Mouse (Mus musculus): ENCODE measurements around the gene Retreg1. TPM values are rescaled to one million over a fixed set of nuclear protein-coding genes. Genes with fewer than 3 reads are reported as not detected.

The Retreg1 gene
- polyA plus RNA-seq, 1 experiment, result 24.3 TPM

DNA sequence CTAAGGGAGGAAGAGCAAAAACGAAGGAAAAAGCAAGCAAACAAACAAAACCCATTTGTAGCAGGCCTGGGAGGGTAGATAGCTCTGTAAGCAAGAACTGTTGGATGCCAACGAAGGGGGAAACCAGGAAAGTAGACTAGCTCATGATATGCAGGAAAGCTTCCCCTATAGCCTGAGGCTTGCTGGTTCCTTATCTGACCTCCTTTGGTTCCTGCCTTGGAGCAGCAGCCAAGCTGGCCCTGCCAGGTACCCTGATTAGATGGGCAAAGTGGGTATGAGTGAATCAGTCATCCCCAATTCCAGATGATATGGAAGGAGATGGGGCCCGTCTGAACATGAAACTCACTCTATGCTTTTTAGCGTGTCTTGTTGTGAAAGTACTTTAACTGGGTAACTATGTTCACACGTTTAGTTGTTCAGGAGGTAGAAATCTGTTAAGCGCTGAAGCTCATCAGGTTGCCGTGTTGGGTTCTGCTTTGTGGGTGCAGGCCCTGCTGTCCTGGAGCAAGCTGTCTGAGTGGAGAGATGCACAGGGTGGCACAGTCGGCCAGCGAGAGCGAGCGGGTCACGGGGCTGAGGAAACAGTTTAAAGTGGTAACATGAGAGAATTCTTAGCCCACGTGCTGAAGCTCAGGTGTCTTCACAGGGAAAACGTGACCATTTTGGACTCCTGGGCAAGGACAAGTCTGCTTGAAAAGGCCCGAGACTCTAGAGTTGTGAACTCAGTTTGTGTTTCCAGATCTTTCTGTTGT is 100.6 kb downstream of the Retreg1 start:
- Histone ChIP-seq H3K4me3 (ENCODE audit: insufficient read depth, low read length) (no peak overlapping the region), H3K4me1 (ENCODE audit: control insufficient read depth, insufficient read depth, low read length) (no peaks in the 10 kb centered on the region), H3K27ac (ENCODE audit: insufficient read depth, low read length) (no peak overlapping the region)
- TF ChIP-seq CTCF (IDR thresholded peaks at IDR 0.05; ENCODE audit: extremely low read depth, insufficient read depth, low read length) (no peak), POLR2A (IDR thresholded peaks at IDR 0.05; ENCODE audit: extremely low read depth, insufficient read depth, low read length) (no peak)

DNA sequence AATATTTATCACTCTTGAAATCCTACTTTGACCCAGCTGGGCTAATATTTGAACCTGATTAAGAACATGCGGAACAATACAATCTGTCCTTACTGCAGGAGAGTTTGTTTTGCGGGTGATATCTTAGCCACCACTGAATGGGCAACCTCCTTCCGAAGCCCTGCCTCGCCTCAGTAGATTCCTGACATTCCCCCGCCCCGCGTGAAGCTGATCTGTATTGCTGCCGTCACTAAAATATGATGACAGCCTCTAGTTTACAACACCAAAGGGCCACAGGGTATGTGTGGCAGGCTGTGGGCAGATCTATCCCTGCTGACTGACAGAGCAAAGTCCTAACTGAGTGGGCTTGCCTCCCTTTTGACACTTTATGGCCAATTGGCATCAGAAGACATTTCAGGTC is 102.2 kb downstream of the Retreg1 start:
- no peak overlapping the region for H3K4me3 ChIP-seq (ENCODE audit: insufficient read depth, low read length)
- TF ChIP-seq CTCF (IDR thresholded peaks at IDR 0.05; ENCODE audit: extremely low read depth, insufficient read depth, low read length) (no peak), POLR2A (IDR thresholded peaks at IDR 0.05; ENCODE audit: extremely low read depth, insufficient read depth, low read length) (no peak)
- no peaks in the 10 kb centered on the region for H3K4me1 ChIP-seq (ENCODE audit: control insufficient read depth, insufficient read depth, low read length)
- no peak overlapping the region for H3K27ac ChIP-seq (ENCODE audit: insufficient read depth, low read length)

DNA sequence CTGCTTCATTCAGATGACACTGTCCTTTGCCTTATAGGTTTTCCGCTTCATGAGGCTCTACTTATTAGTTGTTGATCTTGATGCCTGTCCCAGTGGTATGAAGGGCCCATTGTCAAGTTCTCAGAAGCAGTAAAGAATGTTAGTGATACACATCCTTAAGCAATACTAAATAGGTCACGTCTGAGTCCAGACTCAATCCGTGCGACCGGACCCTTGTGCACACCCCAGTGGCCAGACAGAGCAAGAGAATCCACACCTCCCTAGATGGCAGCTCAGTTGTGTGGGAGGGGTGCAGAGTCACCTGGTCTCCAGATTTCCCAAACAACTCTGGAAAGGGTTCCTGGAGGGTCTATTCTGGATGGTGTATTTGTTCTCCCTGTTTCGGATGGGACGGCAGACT is 103.5 kb downstream of the Retreg1 start:
- TF ChIP-seq POLR2A (IDR thresholded peaks at IDR 0.05; ENCODE audit: extremely low read depth, insufficient read depth, low read length) (no peak), CTCF (IDR thresholded peaks at IDR 0.05; ENCODE audit: extremely low read depth, insufficient read depth, low read length) (no peak)

DNA sequence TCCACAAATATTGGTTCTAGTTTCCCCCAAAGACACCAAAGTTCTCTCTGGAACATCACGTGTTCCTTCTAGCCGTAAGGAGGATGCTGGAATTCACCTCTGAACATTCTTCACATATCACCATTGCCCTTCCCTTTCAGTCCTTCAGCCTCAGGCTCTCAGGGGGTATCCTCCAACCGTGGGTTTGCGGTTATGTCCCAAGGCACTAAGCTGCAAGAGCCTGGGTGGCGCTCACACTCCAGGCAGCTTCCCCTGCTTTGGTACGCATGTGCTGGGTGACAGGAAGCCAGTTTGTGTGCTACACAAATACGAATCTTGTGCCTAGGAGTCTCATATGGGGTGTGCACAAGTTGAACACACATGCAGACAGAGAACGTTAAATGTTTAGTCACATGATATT is 104.4 kb downstream of the Retreg1 start:
- Histone ChIP-seq H3K4me1 (ENCODE audit: control insufficient read depth, insufficient read depth, low read length) (no peaks in the 10 kb centered on the region), H3K27ac (ENCODE audit: insufficient read depth, low read length) (no peak overlapping the region), H3K4me3 (ENCODE audit: insufficient read depth, low read length) (no peak overlapping the region)
- TF ChIP-seq POLR2A (IDR thresholded peaks at IDR 0.05; ENCODE audit: extremely low read depth, insufficient read depth, low read length) (no peak), CTCF (IDR thresholded peaks at IDR 0.05; ENCODE audit: extremely low read depth, insufficient read depth, low read length) (no peak)

More for the DNA sequence above, 103.5 kb downstream of the Retreg1 start:
- Histone ChIP-seq H3K4me1 (ENCODE audit: control insufficient read depth, insufficient read depth, low read length) (no peaks in the 10 kb centered on the region), H3K27ac (ENCODE audit: insufficient read depth, low read length) (no peak overlapping the region), H3K4me3 (ENCODE audit: insufficient read depth, low read length) (no peak overlapping the region)

DNA sequence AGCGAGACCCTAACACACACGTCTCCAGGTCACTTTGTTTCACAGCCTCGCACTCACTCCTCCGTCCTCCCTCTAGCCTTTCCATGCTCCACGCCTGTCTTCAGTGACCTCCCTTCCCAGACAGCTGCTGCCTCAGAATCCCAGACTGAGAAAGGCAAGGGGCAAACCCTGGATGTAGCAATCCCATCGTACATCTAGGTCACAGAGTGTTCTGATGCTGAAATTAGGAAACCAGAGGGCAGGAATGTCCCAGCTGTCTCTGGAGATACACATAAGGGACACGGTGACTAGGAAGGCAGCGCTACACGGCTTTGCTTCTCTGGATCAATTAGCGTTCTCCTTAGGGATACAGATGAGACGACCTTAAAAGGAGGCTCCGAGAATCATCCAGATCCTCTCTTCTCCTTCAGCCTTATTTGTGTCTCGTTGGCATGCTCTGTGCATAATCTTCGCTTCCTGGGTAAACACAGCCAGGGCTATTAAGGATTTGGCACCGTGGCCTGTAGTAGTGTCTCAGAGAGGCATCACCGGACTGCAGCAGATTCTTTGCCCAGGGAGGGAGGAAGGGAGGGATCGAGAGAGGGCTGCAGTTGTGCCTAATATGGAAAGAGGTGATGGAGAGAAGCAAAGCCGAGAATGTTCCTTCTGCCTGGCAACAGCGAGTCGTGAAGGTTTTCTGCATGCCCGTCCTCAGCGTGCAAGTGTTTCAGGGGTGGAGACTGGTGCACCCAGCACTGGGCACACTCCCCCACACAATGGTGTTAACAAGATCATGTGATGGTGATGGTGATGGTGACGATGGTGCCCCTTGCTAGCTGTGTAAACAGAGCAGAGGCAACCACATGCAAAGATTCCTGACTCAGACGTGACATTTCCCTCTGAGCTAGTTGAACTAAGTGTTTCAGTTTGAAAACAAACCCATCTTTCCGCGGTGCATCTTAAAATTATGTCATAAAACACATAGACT is 105.6 kb downstream of the Retreg1 start:
- no peaks in the 10 kb centered on the region for H3K4me1 ChIP-seq (ENCODE audit: control insufficient read depth, insufficient read depth, low read length)
- no peak for TF ChIP-seq POLR2A (IDR thresholded peaks at IDR 0.05; ENCODE audit: extremely low read depth, insufficient read depth, low read length)
- no peak for TF ChIP-seq CTCF (IDR thresholded peaks at IDR 0.05; ENCODE audit: extremely low read depth, insufficient read depth, low read length)

DNA sequence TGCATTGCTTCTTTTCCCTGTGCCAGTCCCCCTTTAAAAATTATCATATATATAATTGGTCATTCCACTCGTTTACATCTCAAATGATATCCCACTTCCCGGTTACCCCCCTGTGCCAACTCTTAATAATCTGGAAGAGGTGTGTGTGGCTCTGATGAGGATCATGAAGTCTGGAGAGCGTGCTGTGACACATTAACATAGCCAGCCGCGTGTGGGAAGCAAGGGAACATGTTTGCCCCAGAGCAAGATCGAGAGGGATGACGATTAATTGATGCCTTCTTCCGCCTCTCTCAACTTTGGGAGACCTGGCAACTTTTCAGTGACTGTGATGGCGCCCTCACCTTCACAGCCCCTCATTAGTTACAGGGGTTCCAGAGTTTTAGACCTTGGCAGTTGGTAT is 106.7 kb downstream of the Retreg1 start:
- TF ChIP-seq POLR2A (IDR thresholded peaks at IDR 0.05; ENCODE audit: extremely low read depth, insufficient read depth, low read length), result no peak
- TF ChIP-seq CTCF (IDR thresholded peaks at IDR 0.05; ENCODE audit: extremely low read depth, insufficient read depth, low read length), result no peak
- Histone ChIP-seq H3K4me3 (ENCODE audit: insufficient read depth, low read length) (no peak overlapping the region), H3K27ac (ENCODE audit: insufficient read depth, low read length) (no peak overlapping the region), H3K4me1 (ENCODE audit: control insufficient read depth, insufficient read depth, low read length) (no peaks in the 10 kb centered on the region)

More for the DNA sequence above, 105.6 kb downstream of the Retreg1 start:
- Histone ChIP-seq H3K4me3 (ENCODE audit: insufficient read depth, low read length) (no peak overlapping the region), H3K27ac (ENCODE audit: insufficient read depth, low read length) (no peak overlapping the region)

DNA sequence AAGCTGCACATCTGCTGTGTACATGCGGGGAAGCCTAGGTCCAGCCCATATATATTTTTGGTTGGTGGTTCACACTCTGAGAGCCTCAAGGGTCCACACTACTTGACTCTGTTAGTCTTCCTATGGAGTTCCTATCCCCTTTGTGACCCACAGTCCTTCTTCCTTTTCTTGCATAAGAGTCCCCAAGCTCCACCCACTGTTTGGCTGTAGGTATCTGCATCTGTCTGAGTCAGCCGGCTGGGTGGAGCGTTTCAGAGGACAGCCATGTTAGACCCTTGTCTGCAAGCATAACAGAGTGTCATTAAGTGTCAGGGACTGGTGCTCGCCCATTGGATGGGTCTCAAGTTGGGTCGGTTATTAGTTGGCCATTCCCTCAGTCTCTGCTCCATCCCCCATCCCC is 107.6 kb downstream of the Retreg1 start:
- no peak for TF ChIP-seq POLR2A (IDR thresholded peaks at IDR 0.05; ENCODE audit: extremely low read depth, insufficient read depth, low read length)
- TF ChIP-seq CTCF (IDR thresholded peaks at IDR 0.05; ENCODE audit: extremely low read depth, insufficient read depth, low read length), result no peak
- Histone ChIP-seq H3K27ac (ENCODE audit: insufficient read depth, low read length) (no peak overlapping the region), H3K4me3 (ENCODE audit: insufficient read depth, low read length) (no peak overlapping the region), H3K4me1 (ENCODE audit: control insufficient read depth, insufficient read depth, low read length) (no peaks in the 10 kb centered on the region)

DNA sequence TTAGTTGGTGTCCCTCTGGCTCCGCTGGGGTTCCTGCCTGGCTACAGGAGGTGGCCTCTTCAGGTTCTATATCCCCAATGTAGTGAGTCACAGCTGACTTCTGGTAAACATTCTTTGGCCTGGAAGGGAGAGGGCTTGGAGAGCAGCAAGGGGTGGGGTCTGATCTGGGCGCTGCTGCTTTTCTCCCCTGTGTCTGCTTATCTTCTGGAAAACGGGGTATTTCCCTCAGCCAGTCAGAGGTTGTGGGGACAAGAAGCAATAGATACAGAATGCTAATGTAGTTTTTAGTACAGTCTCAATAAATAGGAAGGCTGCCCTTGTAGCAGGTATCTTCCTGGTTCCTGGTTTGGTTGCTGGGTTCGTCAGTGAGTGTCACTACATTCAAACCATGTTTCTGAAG is 108.1 kb downstream of the Retreg1 start:
- Histone ChIP-seq H3K4me3 (ENCODE audit: insufficient read depth, low read length) (no peak overlapping the region), H3K4me1 (ENCODE audit: control insufficient read depth, insufficient read depth, low read length) (no peaks in the 10 kb centered on the region)
- no peak for TF ChIP-seq POLR2A (IDR thresholded peaks at IDR 0.05; ENCODE audit: extremely low read depth, insufficient read depth, low read length)
- no peak for TF ChIP-seq CTCF (IDR thresholded peaks at IDR 0.05; ENCODE audit: extremely low read depth, insufficient read depth, low read length)

DNA sequence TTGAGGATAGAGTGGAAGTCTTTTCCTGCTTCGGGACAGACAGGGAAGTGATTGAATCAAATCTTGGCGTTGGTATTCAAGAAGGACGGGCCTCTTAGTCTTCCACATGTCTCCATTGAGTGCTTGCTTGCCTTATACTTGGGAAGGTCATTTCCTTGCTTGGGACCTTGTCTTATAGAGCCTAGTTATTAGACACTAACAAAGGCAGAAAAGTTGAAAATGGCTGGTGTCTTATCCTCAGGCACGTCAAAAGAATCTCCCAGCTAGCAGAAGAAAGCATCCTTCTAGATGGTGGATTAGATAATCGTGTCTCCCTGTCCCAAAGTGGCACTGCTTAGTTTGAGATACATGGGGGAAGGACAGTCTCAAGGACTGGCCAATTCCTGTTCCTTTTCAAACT is 113.0 kb downstream of the Retreg1 start:
- no peak overlapping the region for H3K27ac ChIP-seq (ENCODE audit: insufficient read depth, low read length)
- TF ChIP-seq POLR2A (IDR thresholded peaks at IDR 0.05; ENCODE audit: extremely low read depth, insufficient read depth, low read length) (no peak), CTCF (IDR thresholded peaks at IDR 0.05; ENCODE audit: extremely low read depth, insufficient read depth, low read length) (no peak)

More for the DNA sequence above, 108.1 kb downstream of the Retreg1 start:
- H3K27ac ChIP-seq (ENCODE audit: insufficient read depth, low read length), result no peak overlapping the region

More for the DNA sequence above, 113.0 kb downstream of the Retreg1 start:
- Histone ChIP-seq H3K4me3 (ENCODE audit: insufficient read depth, low read length) (no peak overlapping the region), H3K4me1 (ENCODE audit: control insufficient read depth, insufficient read depth, low read length) (no peaks in the 10 kb centered on the region)

All from cortical plate, adult 2 months (tissue).